Mouse (Mus musculus) liver, postnatal 0 days (tissue): ENCODE results near the gene Gdi2. TPM values are rescaled to one million over a fixed set of nuclear protein-coding genes. Genes with fewer than 3 reads are reported as not detected.
A peak's percentile ranks its signal among the peaks of the same experiment; 100 is the strongest.

Source experiments
- ATAC-seq: fragments of 200-750 bp; cut with Nextera tagmentation; 2 replicates; pipeline ENCODE4 v1.8.0; 2017; ENCODE audit warnings: mild to moderate bottlenecking, moderate library complexity
- DNase-seq: peaks from one replicate; pipeline ENCODE4 v3.0.0-alpha.2; 2016
- H3K27ac ChIP-seq: fragments of 300-500 bp; sonication (generic); 2 replicates; pipeline ENCODE4 v1.5.1; 2014; ENCODE audit warnings: antibody characterized with exemption, moderate library complexity, mild to moderate bottlenecking, low read depth
- H3K27me3 ChIP-seq: fragments of 300-500 bp; sonication (generic); 2 replicates; pipeline ENCODE4 v1.6.1; 2014; ENCODE audit warnings: low read length, control low read depth, mixed read lengths; ENCODE audit not compliant: insufficient read depth
- H3K36me3 ChIP-seq: fragments of 300-500 bp; sonication (generic); replicated peaks from 2 replicates; pipeline ENCODE4 v1.6.1; 2014; ENCODE audit warnings: mild to moderate bottlenecking, control low read depth, low read length, moderate library complexity, mixed read lengths; ENCODE audit not compliant: insufficient read depth
- H3K4me1 ChIP-seq: fragments of 300-500 bp; sonication (generic); 2 replicates; pipeline ENCODE4 v1.6.1; 2014; ENCODE audit warnings: antibody characterized with exemption, mild to moderate bottlenecking, control low read depth; ENCODE audit not compliant: insufficient read depth
- H3K4me2 ChIP-seq: fragments of 300-500 bp; sonication (generic); 2 replicates; pipeline ENCODE4 v1.6.1; 2014; ENCODE audit warnings: low read depth, mild to moderate bottlenecking, low read length, moderate library complexity, mixed read lengths
- H3K4me3 ChIP-seq: fragments of 300-500 bp; sonication (generic); 2 replicates; pipeline ENCODE4 v1.5.1; 2014; ENCODE audit warnings: low read depth, low read length
- H3K9ac ChIP-seq: fragments of 300-500 bp; sonication (generic); replicated peaks from 2 replicates; pipeline ENCODE4 v1.6.1; 2014; ENCODE audit warnings: mild to moderate bottlenecking, moderate library complexity
- H3K9me3 ChIP-seq: fragments of 300-500 bp; sonication (generic); 2 replicates; pipeline ENCODE4 v1.6.1; 2016; ENCODE audit warnings: mild to moderate bottlenecking, control low read depth, low read length, mixed read lengths
- CTCF ChIP-seq: sonication (generic); IDR thresholded peaks from 2 replicates; pipeline ENCODE4 v1.5.1; 2016; ENCODE audit warnings: antibody characterized with exemption, low read depth
- EP300 ChIP-seq: IDR thresholded peaks from 2 replicates; pipeline ENCODE4 v1.6.1; 2016; ENCODE audit warnings: antibody characterized with exemption, low read depth, mild to moderate bottlenecking
- WGBS: fragments of 180-500 bp; shearing (Covaris S2); extraction: QIAGEN DNeasy Blood & Tissue Kit; methylation state at CpG from one replicate; pipeline ENCODE4 v1.1.7; 2014; ENCODE audit not compliant: insufficient replicate concordance; 5-methylcytosine and 5-hydroxymethylcytosine counted together
- polyA plus RNA-seq: library from polyadenylated mRNA; unstranded; fragments of >200 nt; fragmentation: Nextera tagmentation; extraction: Ambion mirVana; gene quantifications from 2 replicates; pipeline ENCODE4 v1.2.1, GENCODE M21; 2015

Gene Gdi2
- polyA plus RNA-seq, 1 experiment from 2014 or later, result 189 TPM

- no peak for ATAC-seq
- Histone ChIP-seq H3K9ac (no peak overlapping the region), H3K4me3 (no peak overlapping the region), H3K27me3 (no peaks in the 10 kb centered on the region), H3K4me2 (no peak overlapping the region), H3K36me3 (no peaks in the 10 kb centered on the region), H3K4me1 (peaks cover 8% of the 10 kb centered on the region), H3K27ac (no peak overlapping the region), H3K9me3 (no peaks in the 10 kb centered on the region)
- 77% methylated on average over 4 of the region's 4 CpGs for WGBS
- no peak for TF ChIP-seq CTCF
- no peak for TF ChIP-seq EP300
- DNase-seq, result no peak
These were observed 3.7 kb upstream of the Gdi2 start for GRCm38 (mm10) chr13:3534146-3534545.

DNA sequence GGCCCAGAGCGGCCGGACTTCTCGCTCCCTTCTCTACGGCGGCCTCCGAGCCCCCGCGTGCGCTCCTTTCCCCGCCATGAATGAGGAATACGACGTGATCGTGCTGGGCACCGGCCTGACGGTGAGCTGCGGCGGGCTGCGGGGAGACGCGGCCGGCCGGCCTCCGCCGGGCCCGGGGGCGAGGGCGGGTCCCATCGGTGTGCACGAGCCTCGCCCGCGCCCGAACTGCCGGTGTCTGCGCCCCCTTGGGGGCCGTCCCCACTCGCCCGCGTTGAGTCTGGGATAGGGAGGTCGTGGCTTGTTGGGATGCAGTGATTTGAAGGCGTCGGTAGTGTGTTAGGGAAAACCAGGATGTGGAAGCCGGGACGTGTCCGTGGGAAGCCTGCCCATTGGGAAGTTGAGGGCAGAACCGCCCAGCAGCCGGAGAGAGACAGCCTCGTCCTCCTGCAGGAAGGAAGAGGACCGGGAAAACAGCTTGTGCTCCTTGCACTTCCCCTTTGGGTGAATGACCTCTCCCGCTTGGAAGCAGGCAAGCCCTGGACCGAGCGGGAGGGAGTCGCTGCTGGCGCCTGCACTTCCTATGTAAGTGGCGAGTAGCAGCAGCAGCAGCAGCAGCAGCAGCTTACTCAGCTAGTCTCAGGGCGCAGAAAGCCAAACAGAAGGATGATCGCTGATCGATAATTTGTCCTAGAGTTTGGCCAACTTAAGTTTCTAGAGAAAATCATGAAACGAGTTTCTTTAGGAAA is 533 bp downstream of the Gdi2 start:
- Histone ChIP-seq H3K9me3 (no peaks in the 10 kb centered on the region), H3K4me2 (peak overlapping the region; percentile 72), H3K27ac (peak overlapping the region; percentile 99), H3K36me3 (no peaks in the 10 kb centered on the region), H3K4me3 (peak overlapping the region; percentile 81), H3K4me1 (peaks cover 24% of the 10 kb centered on the region), H3K9ac (peak overlapping the region; percentile 91), H3K27me3 (no peaks in the 10 kb centered on the region)
- ATAC-seq (peak; percentile 62), DNase-seq (peak; percentile 73)
- under 1% methylated on average over 59 of the region's 59 CpGs for WGBS
- TF ChIP-seq EP300, result peak; percentile 29; the same call in 1 of the 2 replicates
- peak; percentile 15; the same call in 1 of the 2 replicates for TF ChIP-seq CTCF

- Histone ChIP-seq H3K4me3 (peak overlapping the region; percentile 81), H3K27ac (peak overlapping the region; percentile 99), H3K27me3 (no peaks in the 10 kb centered on the region), H3K9me3 (no peaks in the 10 kb centered on the region), H3K4me1 (peaks cover 26% of the 10 kb centered on the region), H3K36me3 (no peaks in the 10 kb centered on the region), H3K4me2 (peak overlapping the region; percentile 72), H3K9ac (peak overlapping the region; percentile 91)
- WGBS, result 3% methylated on average over 15 of the region's 15 CpGs
- no peak for DNase-seq
- TF ChIP-seq CTCF (no peak), EP300 (peak; percentile 2; the same call in 1 of the 2 replicates)
- no peak for ATAC-seq
These were observed 1.2 kb downstream of the Gdi2 start for GRCm38 (mm10) chr13:3538969-3539562.

DNA sequence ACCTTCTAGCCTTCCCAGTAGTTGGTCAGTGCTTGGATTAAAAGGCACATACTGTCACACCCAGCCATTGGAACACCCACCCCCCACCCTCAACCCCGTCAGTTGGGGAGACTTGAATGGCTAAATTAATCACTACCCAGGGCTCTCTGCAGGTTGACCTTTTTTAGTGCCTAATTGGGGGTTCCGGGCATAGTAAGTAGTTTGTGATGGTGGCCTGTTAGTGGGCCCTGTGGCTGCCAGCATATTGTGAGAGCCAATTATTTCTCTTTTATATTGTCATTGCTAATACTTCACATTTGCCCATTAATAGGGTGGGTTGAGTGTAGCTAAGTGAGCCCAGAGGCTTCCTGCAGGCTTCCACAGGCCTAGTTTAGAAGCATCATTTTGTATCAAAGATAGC is 2.3 kb downstream of the Gdi2 start:
- no peaks in the 10 kb centered on the region for H3K36me3 ChIP-seq
- H3K9ac ChIP-seq, result peak overlapping the region; percentile 39; the same call in 1 of the 2 replicates
- H3K27me3 ChIP-seq, result no peaks in the 10 kb centered on the region
- TF ChIP-seq CTCF (no peak), EP300 (no peak)
- DNase-seq (no peak), ATAC-seq (no peak)
- H3K9me3 ChIP-seq, result no peaks in the 10 kb centered on the region
- H3K4me1 ChIP-seq, result peaks cover 32% of the 10 kb centered on the region
- peak overlapping the region; percentile 72 for H3K4me2 ChIP-seq
- WGBS, result 69% methylated on average over 2 of the region's 2 CpGs
- H3K4me3 ChIP-seq, result peak overlapping the region; percentile 81
- H3K27ac ChIP-seq, result 0 out of 2 replicates have a peak overlapping the region, but pooled peaks have one; percentile 22

GRCm38 (mm10) chr13:3541159-3541782 is 3.4 kb downstream of the Gdi2 start:
- no peak overlapping the region for H3K27ac ChIP-seq
- H3K9ac ChIP-seq, result no peak overlapping the region
- DNase-seq (no peak), ATAC-seq (no peak)
- H3K4me3 ChIP-seq, result no peak overlapping the region
- no peaks in the 10 kb centered on the region for H3K27me3 ChIP-seq
- H3K4me1 ChIP-seq, result peaks cover 38% of the 10 kb centered on the region
- 57% methylated on average over 2 of the region's 2 CpGs for WGBS
- H3K4me2 ChIP-seq, result peak overlapping the region; percentile 7; the same call in 1 of the 2 replicates
- TF ChIP-seq EP300 (no peak), CTCF (no peak)
- 0 out of 2 replicates have a peak, but pooled peaks cover 2% of the 10 kb centered on the region for H3K36me3 ChIP-seq
- H3K9me3 ChIP-seq, result no peaks in the 10 kb centered on the region
